Mouse (Mus musculus) layer of hippocampus, postnatal 14 days (tissue): ENCODE data around the gene 2010111I01Rik. TPM values are rescaled to one million over a fixed set of nuclear protein-coding genes. Genes with fewer than 3 reads are reported as not detected.
A peak's percentile ranks its signal among the peaks of the same experiment; 100 is the strongest.

ENCODE experiments used
- DNase-seq, 2 experiments: peaks; one replicate each; pipeline ENCODE4 v3.0.0; 2021 to 2022; ENCODE audit warnings: low spot score in 2 of 2, mixed read lengths in 1 of 2
- total RNA-seq, 2 experiments: library from RNA; stranded (reverse); gene quantifications; 2 replicates each; pipeline ENCODE4 v1.2.3; 2021

Gene 2010111I01Rik
- total RNA-seq, 2 experiments from 2014 or later = 72.1 to 92.0 TPM

- peak in 1 of 2 experiments; percentile 31 for DNase-seq
These were observed 143.9 kb downstream of the 2010111I01Rik start for GRCm38 (mm10) chr13:63108601-63109000.

GRCm38 (mm10) chr13:63111297-63112042 lies 146.8 kb downstream of the 2010111I01Rik start:
- no peak for DNase-seq

- peak in 1 of 2 experiments; percentile 26 for DNase-seq
These were observed 147.4 kb downstream of the 2010111I01Rik start for GRCm38 (mm10) chr13:63112043-63112597.

GRCm38 (mm10) chr13:63112598-63113372 lies 148.1 kb downstream of the 2010111I01Rik start:
- no peak for DNase-seq

- DNase-seq = no peak
These were observed 149.2 kb downstream of the 2010111I01Rik start for GRCm38 (mm10) chr13:63113881-63114301.

- no peak for DNase-seq
These were observed 150.6 kb downstream of the 2010111I01Rik start for GRCm38 (mm10) chr13:63115187-63115784.

- no peak for DNase-seq
These were observed 152.9 kb downstream of the 2010111I01Rik start for GRCm38 (mm10) chr13:63117495-63118184.

- DNase-seq = no peak
These were observed 154.0 kb downstream of the 2010111I01Rik start for GRCm38 (mm10) chr13:63118682-63119081.

- no peak for DNase-seq
These were observed 155.6 kb downstream of the 2010111I01Rik start for GRCm38 (mm10) chr13:63120296-63120695.

- no peak for DNase-seq
These were observed 157.1 kb downstream of the 2010111I01Rik start for GRCm38 (mm10) chr13:63121747-63122146.

- DNase-seq = no peak
These were observed 161.5 kb downstream of the 2010111I01Rik start for GRCm38 (mm10) chr13:63126206-63126605.

- DNase-seq = no peak
These were observed 162.8 kb downstream of the 2010111I01Rik start for GRCm38 (mm10) chr13:63127516-63127915.

GRCm38 (mm10) chr13:63134879-63135421 lies 170.3 kb downstream of the 2010111I01Rik start:
- no peak for DNase-seq

GRCm38 (mm10) chr13:63135994-63136393 lies 171.3 kb downstream of the 2010111I01Rik start:
- DNase-seq = no peak

- no peak for DNase-seq
These were observed 172.1 kb downstream of the 2010111I01Rik start for GRCm38 (mm10) chr13:63136775-63137174.

- DNase-seq = no peak
These were observed 173.8 kb downstream of the 2010111I01Rik start for GRCm38 (mm10) chr13:63138376-63139048.

- peak in 1 of 2 experiments; percentile 51 for DNase-seq
These were observed 175.0 kb downstream of the 2010111I01Rik start for GRCm38 (mm10) chr13:63139463-63140226.

- DNase-seq = no peak
These were observed 176.1 kb downstream of the 2010111I01Rik start for GRCm38 (mm10) chr13:63140784-63141183.

GRCm38 (mm10) chr13:63141275-63141674 lies 176.6 kb downstream of the 2010111I01Rik start:
- no peak for DNase-seq
